Mouse (Mus musculus) induced T-regulatory cell, adult 2 months (primary cell): ENCODE measurements around the gene Ankrd13a.

Experiments
- DNase-seq: peaks from one replicate; pipeline ENCODE4 v3.0.0-alpha.2; 2012; ENCODE audit warnings: low read depth

Gene Ankrd13a

GRCm38 (mm10) chr5:114799848-114800247, 25.4 kb downstream of the Ankrd13a start:
- DNase-seq: no peak

GRCm38 (mm10) chr5:114801049-114801448, 26.6 kb downstream of the Ankrd13a start:
- DNase-seq: peak; percentile 74

- DNase-seq: no peak
Measured at GRCm38 (mm10) chr5:114801841-114802240, 27.4 kb downstream of the Ankrd13a start.

- DNase-seq: no peak
Measured at GRCm38 (mm10) chr5:114803231-114803630, 28.8 kb downstream of the Ankrd13a start.

- DNase-seq: no peak
Measured at GRCm38 (mm10) chr5:114804335-114804734, 29.9 kb downstream of the Ankrd13a start.

GRCm38 (mm10) chr5:114804958-114805357, 30.5 kb downstream of the Ankrd13a start:
- DNase-seq: peak; percentile 32

GRCm38 (mm10) chr5:114805436-114806350, 31.2 kb downstream of the Ankrd13a start:
- peak; percentile 78 for DNase-seq

- DNase-seq: no peak
Measured at GRCm38 (mm10) chr5:114806636-114807035, 32.2 kb downstream of the Ankrd13a start.

- no peak for DNase-seq
Measured at GRCm38 (mm10) chr5:114807063-114807462, 32.6 kb downstream of the Ankrd13a start.

GRCm38 (mm10) chr5:114807468-114807867, 33.0 kb downstream of the Ankrd13a start:
- DNase-seq: no peak

- DNase-seq: no peak
Measured at GRCm38 (mm10) chr5:114807893-114808292, 33.4 kb downstream of the Ankrd13a start.

GRCm38 (mm10) chr5:114808385-114808784, 33.9 kb downstream of the Ankrd13a start:
- DNase-seq: no peak

- no peak for DNase-seq
Measured at GRCm38 (mm10) chr5:114809181-114809756, 34.8 kb downstream of the Ankrd13a start.

- DNase-seq: no peak
Measured at GRCm38 (mm10) chr5:114809826-114810225, 35.3 kb downstream of the Ankrd13a start.

GRCm38 (mm10) chr5:114813525-114814181, 39.2 kb downstream of the Ankrd13a start:
- peak; percentile 91 for DNase-seq

- DNase-seq: no peak
Measured at GRCm38 (mm10) chr5:114816599-114816998, 42.1 kb downstream of the Ankrd13a start.

- no peak for DNase-seq
Measured at GRCm38 (mm10) chr5:114818124-114818523, 43.6 kb downstream of the Ankrd13a start.

GRCm38 (mm10) chr5:114822796-114823688, 48.6 kb downstream of the Ankrd13a start, which contains the start of gene 1500011B03Rik:
Gene 1500011B03Rik (minus strand): TSS chr5:114823468.
- DNase-seq: peak; percentile 90

GRCm38 (mm10) chr5:114824197-114824596, 49.7 kb downstream of the Ankrd13a start:
- peak; percentile 92 for DNase-seq

GRCm38 (mm10) chr5:114825978-114826691, 51.7 kb downstream of the Ankrd13a start:
- DNase-seq: peak; percentile 98

- no peak for DNase-seq
Measured at GRCm38 (mm10) chr5:114827427-114827826, 53.0 kb downstream of the Ankrd13a start.
